Mouse (Mus musculus) hindbrain, embryonic 14.5 days (tissue): ENCODE measurements around the gene Prss34. TPM values are rescaled to one million over a fixed set of nuclear protein-coding genes. Genes with fewer than 3 reads are reported as not detected.

Source experiments
- ATAC-seq: fragments of 200-750 bp; cut with Nextera tagmentation; 2 replicates; pipeline ENCODE4 v1.8.0; 2017; ENCODE audit warnings: moderate number of reproducible peaks, mild to moderate bottlenecking, moderate TSS enrichment, moderate library complexity; ENCODE audit not compliant: low FRiP score
- DNase-seq: peaks from one replicate; pipeline ENCODE4 v3.0.0-alpha.2; 2015; ENCODE audit warnings: low spot score
- H3K27ac ChIP-seq: fragments of 300-500 bp; sonication (generic); 2 replicates; pipeline ENCODE4 v1.5.1; 2014; ENCODE audit warnings: mild to moderate bottlenecking, moderate library complexity
- H3K27me3 ChIP-seq: fragments of 300-500 bp; sonication (generic); 2 replicates; pipeline ENCODE4 v1.6.1; 2014; ENCODE audit warnings: mild to moderate bottlenecking, low read length, mixed read lengths; ENCODE audit not compliant: control insufficient read depth, insufficient read depth
- H3K36me3 ChIP-seq: fragments of 300-500 bp; sonication (generic); replicated peaks from 2 replicates; pipeline ENCODE4 v1.6.1; 2014; ENCODE audit not compliant: control insufficient read depth, insufficient read depth
- H3K4me1 ChIP-seq: fragments of 300-500 bp; sonication (generic); replicated peaks from 2 replicates; pipeline ENCODE4 v1.6.1; 2014; ENCODE audit warnings: antibody characterized with exemption, low read length, mixed read lengths; ENCODE audit not compliant: control insufficient read depth, insufficient read depth
- H3K4me2 ChIP-seq: fragments of 300-500 bp; sonication (generic); replicated peaks from 2 replicates; pipeline ENCODE4 v1.6.1; 2014; ENCODE audit warnings: mild to moderate bottlenecking, moderate library complexity
- H3K4me3 ChIP-seq: fragments of 300-500 bp; sonication (generic); replicated peaks from 2 replicates; pipeline ENCODE4 v1.5.1; 2014; ENCODE audit warnings: mild to moderate bottlenecking, low read length
- H3K9ac ChIP-seq: fragments of 300-500 bp; sonication (generic); 2 replicates; pipeline ENCODE4 v1.6.1; 2014
- H3K9me3 ChIP-seq: fragments of 300-500 bp; sonication (generic); 2 replicates; pipeline ENCODE4 v1.6.1; 2016; ENCODE audit warnings: low read length; ENCODE audit not compliant: control insufficient read depth
- WGBS: fragments of 180-500 bp; shearing (Covaris S2); extraction: QIAGEN DNeasy Blood & Tissue Kit; methylation state at CpG from one replicate; pipeline ENCODE4 v1.1.7; 2014; 5-methylcytosine and 5-hydroxymethylcytosine counted together
- polyA plus RNA-seq: library from polyadenylated mRNA; unstranded; fragments of >200 nt; fragmentation: Nextera tagmentation; extraction: Ambion mirVana; gene quantifications from 2 replicates; pipeline ENCODE4 v1.2.1, GENCODE M21; 2014

The Prss34 gene
- polyA plus RNA-seq, 1 experiment from 2014 or later, result not detected

DNA sequence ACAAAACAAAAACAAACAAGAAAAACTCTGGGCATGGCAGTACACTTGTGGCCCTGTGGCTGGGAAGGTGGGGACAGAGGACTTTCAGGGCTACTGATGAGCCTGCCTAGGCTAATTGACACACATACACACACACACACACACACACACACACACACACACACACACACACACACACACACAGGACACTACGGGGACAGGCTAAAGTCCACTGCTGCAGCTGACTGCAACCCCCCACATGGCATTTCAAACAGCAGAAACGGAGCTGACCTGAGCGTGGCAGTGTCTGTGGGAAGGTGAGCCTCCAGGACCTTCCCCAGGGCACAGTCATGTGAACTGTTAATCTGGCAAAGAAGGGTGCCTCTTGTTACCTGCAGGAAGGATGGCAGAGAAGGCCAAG is 43.3 kb downstream of the Prss34 start:
- Histone ChIP-seq H3K9me3 (no peaks in the 10 kb centered on the region), H3K9ac (no peak overlapping the region), H3K36me3 (no peaks in the 10 kb centered on the region), H3K4me1 (no peaks in the 10 kb centered on the region), H3K4me3 (no peak overlapping the region), H3K27ac (no peak overlapping the region), H3K27me3 (no peaks in the 10 kb centered on the region), H3K4me2 (no peak overlapping the region)
- 59% methylated on average over 3 of the region's 3 CpGs for WGBS
- DNase-seq, result no peak
- ATAC-seq, result no peak

DNA sequence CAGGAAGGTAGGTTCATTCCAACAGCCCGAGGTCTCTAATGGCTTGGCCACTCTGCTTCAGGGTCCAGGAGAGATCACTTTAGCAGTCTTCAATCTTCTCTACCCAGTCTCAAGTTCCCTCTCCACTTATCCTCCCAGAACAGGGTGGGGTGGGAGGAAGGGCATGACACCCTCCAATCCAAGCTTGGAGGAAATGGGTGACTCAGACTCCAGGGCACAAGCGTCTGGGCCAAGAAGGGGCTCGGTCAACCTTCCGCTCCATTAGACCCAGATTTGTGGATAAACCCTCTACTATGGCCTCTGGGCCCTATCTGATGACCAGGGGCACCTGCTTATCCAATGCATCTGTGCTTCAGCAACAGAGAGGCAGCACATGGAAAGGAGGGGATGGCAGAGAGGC is 47.3 kb downstream of the Prss34 start, which contains the start of gene Tpsab1:
Tpsab1 (minus strand) TSS at position 101 of the 400 bp plus-strand sequence.
- Histone ChIP-seq H3K4me3 (no peak within 1 kb of the TSS), H3K4me2 (no peak within 1 kb of the TSS), H3K4me1 (no peaks in the 10 kb centered on the region), H3K36me3 (no peaks in the 10 kb centered on the region), H3K9me3 (no peaks in the 10 kb centered on the region), H3K27me3 (no peaks in the 10 kb centered on the region), H3K27ac (no peak within 1 kb of the TSS), H3K9ac (no peak within 1 kb of the TSS)
- DNase-seq (no peak), ATAC-seq (no peak)
- 93% methylated on average over 4 of the region's 4 CpGs for WGBS

Other genes starting within 250 kb of the Prss34 start
- 11.3 and 12.4 TPM in 2 replicates for gene Tmem204, start 214.8 kb upstream of the Prss34 start, polyA plus RNA-seq
- gene Telo2, start 182.4 kb upstream of the Prss34 start, polyA plus RNA-seq, result 39.8 and 41.7 TPM in 2 replicates
- gene Ptx4, start 177.6 kb upstream of the Prss34 start, polyA plus RNA-seq, result not detected in 2 replicates
- gene Clcn7, start 165.0 kb upstream of the Prss34 start, polyA plus RNA-seq, result 28.1 and 29.4 TPM in 2 replicates
- not detected in 2 replicates for gene Ccdc154, start 135.9 kb upstream of the Prss34 start, polyA plus RNA-seq
- gene Gm38655, start 122.9 kb upstream of the Prss34 start, polyA plus RNA-seq, result not detected in 2 replicates
- 30.3 and 31.5 TPM in 2 replicates for gene BC003965, start 113.8 kb upstream of the Prss34 start, polyA plus RNA-seq
- gene Unkl, start 110.0 kb upstream of the Prss34 start, polyA plus RNA-seq, result 9.4 and 9.9 TPM in 2 replicates
- 90.5 and 91.1 TPM in 2 replicates for gene Gnptg, start 58.3 kb upstream of the Prss34 start, polyA plus RNA-seq
- 52.1 and 53.4 TPM in 2 replicates for gene Tsr3, start 58.2 kb upstream of the Prss34 start, polyA plus RNA-seq
- gene Baiap3, start 42.0 kb upstream of the Prss34 start, polyA plus RNA-seq, result 10.8 and 15.9 TPM in 2 replicates
- gene Ube2i, start 23.8 kb upstream of the Prss34 start, polyA plus RNA-seq, result 430 and 441 TPM in 2 replicates
- gene Prss28, start 10.3 kb downstream of the Prss34 start, polyA plus RNA-seq, result not detected in 2 replicates
- not detected in 2 replicates for gene Prss29, start 20.3 kb downstream of the Prss34 start, polyA plus RNA-seq
- gene Tpsab1, start 47.2 kb downstream of the Prss34 start, polyA plus RNA-seq, result not detected in 2 replicates
- gene Tpsb2, start 67.9 kb downstream of the Prss34 start, polyA plus RNA-seq, result 0.36 TPM in 1 of 2 replicates, not detected in the other
- 1.2 TPM in 1 of 2 replicates, not detected in the other for gene Tpsg1, start 70.9 kb downstream of the Prss34 start, polyA plus RNA-seq
- 10.6 and 14.1 TPM in 2 replicates for gene Cacna1h, start 135.4 kb downstream of the Prss34 start, polyA plus RNA-seq
- 1.2 and 2.4 TPM in 2 replicates for gene Tekt4, start 156.2 kb downstream of the Prss34 start, polyA plus RNA-seq
- gene Sstr5, start 198.9 kb downstream of the Prss34 start, polyA plus RNA-seq, result 0.47 and 0.76 TPM in 2 replicates